Mouse (Mus musculus) erythroblast, embryonic 14.5 days (primary cell): ENCODE data around the gene Ttc21b. TPM values are rescaled to one million over a fixed set of nuclear protein-coding genes. Genes with fewer than 3 reads are reported as not detected.
A peak's percentile ranks its signal among the peaks of the same experiment; 100 is the strongest.

Experiments
- H3K27me3 ChIP-seq: 2 replicates; pipeline ENCODE4 v1.6.1; 2012; ENCODE audit warnings: inconsistent platforms; ENCODE audit not compliant: control insufficient read depth
- H3K36me3 ChIP-seq: 2 replicates; pipeline ENCODE4 v1.6.1; 2012; ENCODE audit warnings: mild to moderate bottlenecking, inconsistent platforms; ENCODE audit not compliant: control insufficient read depth
- H3K4me1 ChIP-seq: 2 replicates; pipeline ENCODE4 v1.6.1; 2012; ENCODE audit warnings: inconsistent platforms; ENCODE audit not compliant: control insufficient read depth
- H3K4me3 ChIP-seq: replicated peaks from 2 replicates; pipeline ENCODE3; 2012; ENCODE audit warnings: moderate library complexity, mild to moderate bottlenecking, inconsistent platforms
- H3K9me3 ChIP-seq: 2 replicates; pipeline ENCODE4 v1.6.1; 2012; ENCODE audit warnings: low read length, inconsistent platforms, mixed read lengths; ENCODE audit not compliant: control insufficient read depth
- GATA1 ChIP-seq: IDR thresholded peaks from 2 replicates; pipeline ENCODE4 v1.6.1; 2012; ENCODE audit warnings: low read length, inconsistent platforms, mixed read lengths
- TAL1 ChIP-seq: IDR thresholded peaks from 3 replicates; pipeline ENCODE4 v1.6.1; 2012; ENCODE audit warnings: low read length, inconsistent platforms, mixed read lengths
- polyA plus RNA-seq: library from polyadenylated mRNA; stranded (reverse); fragments of >175 nt; gene quantifications from 2 replicates; pipeline ENCODE4 v1.2.3, GENCODE M21; 2012

Ttc21b gene
- polyA plus RNA-seq: 0.02 TPM in 1 of 2 replicates, not detected in the other

DNA sequence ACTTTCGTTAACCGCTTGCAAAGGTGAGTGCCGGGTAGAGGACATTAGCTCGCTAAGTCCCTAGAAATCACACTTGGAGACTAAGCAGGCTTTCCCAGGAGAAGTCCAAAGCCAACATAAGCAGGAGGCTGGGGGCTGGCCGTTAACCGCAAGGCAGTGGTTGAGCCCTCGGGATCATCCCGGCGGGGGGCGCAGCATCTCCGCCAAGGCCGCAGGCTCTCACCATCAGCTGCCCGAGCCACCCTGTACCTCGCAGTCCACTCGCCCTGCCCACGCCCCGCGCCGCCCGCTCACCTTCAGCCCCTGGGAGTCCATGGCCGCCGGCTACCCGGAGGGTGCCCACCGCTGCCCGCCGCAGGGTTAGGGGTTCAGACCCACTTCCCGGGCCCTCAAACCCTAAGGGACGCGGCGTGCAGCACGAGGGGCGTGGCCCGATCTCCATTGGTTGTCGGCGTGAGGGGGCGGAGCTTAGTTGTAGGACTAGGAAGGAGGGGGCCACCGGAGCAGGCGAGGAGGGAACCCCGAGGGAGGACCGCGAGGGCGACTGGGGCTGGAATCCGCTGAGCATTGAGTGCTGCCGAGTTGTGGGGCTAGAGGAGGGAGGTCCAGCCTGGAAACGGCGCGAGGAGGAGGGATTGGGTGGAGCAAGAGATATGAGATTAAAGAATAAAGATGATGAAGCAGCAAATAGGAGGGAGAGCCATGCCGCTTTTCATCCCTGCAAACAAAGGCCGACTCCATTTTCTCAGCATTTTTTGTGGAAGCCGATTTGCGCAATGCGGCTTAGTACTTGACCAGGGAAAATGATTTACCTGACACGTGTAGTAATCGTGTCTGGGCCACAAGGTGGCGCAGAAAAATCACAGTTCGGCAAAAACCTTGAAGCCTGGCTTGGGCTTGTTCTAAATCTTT, at the start of gene Ttc21b:
TSS of gene Ttc21b (minus strand) at position 398 of the 912 bp plus-strand sequence.
- H3K36me3 ChIP-seq: no peaks in the 10 kb centered on the region
- TF ChIP-seq GATA1 (no peak), TAL1 (no peak)
- peaks cover 2% of the 10 kb centered on the region; the same call in 1 of the 2 replicates for H3K27me3 ChIP-seq
- H3K9me3 ChIP-seq: no peaks in the 10 kb centered on the region
- peak within 1 kb of the TSS; percentile 64 for H3K4me3 ChIP-seq
- peaks cover 10% of the 10 kb centered on the region for H3K4me1 ChIP-seq

DNA sequence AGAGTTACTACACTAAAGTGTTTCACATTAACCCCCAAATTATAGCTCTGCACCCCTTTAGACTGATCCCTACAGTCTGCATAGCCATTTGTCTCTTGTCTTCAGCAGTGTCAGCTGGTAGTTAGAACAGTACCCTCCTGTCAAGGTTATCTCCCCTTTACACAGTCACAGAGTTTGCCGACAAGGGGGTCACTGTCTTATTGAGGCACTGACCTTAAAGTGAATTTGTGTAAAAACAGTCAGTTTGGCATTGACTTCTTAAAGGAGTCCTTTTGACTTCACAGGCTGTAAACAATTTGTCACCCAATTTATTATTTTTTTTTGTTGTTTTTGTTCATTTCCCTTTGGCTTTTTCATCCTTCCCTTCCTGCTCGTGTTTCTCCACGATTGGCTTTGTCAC, 16.1 kb upstream of the Ttc21b start:
- Histone ChIP-seq H3K9me3 (peaks cover 2% of the 10 kb centered on the region; the same call in 1 of the 2 replicates), H3K4me3 (no peak overlapping the region), H3K27me3 (no peaks in the 10 kb centered on the region), H3K36me3 (no peaks in the 10 kb centered on the region), H3K4me1 (no peaks in the 10 kb centered on the region)
- TF ChIP-seq TAL1 (no peak), GATA1 (no peak)

DNA sequence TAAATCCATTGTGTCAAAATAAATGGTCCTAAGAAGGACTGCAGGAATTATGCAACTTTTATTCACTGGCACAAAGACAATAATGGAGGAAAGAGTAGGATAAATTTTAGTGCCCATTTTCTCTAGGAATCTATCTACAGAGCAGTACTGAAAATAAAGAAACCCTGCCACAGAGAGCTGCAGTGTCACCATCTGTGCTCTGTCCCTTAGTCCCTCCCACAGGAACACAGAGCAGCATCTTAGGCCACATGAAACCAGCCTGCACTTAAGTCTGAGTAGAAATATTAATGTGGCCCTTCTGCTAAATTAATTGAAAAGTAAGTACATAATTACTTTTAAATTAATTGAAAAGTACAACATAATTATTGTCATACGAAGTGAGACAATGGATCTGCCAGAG, 12.4 kb downstream of the Ttc21b start:
- TF ChIP-seq GATA1 (no peak), TAL1 (no peak)
- Histone ChIP-seq H3K4me3 (no peak overlapping the region), H3K9me3 (no peaks in the 10 kb centered on the region), H3K36me3 (no peaks in the 10 kb centered on the region), H3K27me3 (no peaks in the 10 kb centered on the region), H3K4me1 (no peaks in the 10 kb centered on the region)

DNA sequence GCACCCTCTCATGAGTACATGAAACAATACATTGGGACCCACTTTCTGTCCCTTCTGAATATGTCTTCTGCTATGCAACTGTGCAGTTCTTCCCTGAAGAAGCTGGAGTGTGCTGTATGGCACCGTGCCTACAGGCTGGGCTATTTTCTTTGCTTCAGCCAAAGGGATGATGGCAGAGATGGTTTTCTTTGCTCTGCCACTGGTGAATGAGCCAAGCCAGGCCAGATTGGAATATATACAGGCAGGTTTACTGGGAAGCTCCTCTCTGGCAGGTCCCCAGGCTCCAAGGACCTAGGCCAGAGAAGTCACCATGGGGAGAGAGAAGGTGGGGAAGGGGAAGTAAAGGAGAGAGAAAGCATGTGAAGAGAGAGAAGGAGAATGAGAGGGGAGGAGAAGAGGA, 16.1 kb downstream of the Ttc21b start:
- H3K9me3 ChIP-seq: no peaks in the 10 kb centered on the region
- no peaks in the 10 kb centered on the region for H3K36me3 ChIP-seq
- no peak overlapping the region for H3K4me3 ChIP-seq
- H3K27me3 ChIP-seq: no peaks in the 10 kb centered on the region
- H3K4me1 ChIP-seq: no peaks in the 10 kb centered on the region
- TF ChIP-seq GATA1 (no peak), TAL1 (no peak)

DNA sequence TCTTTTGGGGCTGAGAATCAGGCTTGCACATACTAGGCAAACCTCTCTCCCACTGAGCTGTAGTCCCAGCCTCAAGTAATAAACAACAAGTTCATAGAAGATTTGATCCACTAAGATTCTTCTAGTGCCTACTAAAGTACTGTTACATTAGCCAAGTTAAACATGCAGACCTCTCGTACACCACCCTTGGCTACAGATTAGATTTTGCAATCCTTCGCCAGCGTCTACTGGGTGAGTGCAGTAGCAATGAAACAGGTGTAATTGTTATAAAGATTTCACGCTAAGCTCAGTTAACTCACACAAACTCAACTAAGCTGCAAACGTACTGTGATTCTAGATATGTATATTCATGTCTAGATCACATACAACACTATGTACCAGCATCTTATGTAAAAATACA, 17.5 kb downstream of the Ttc21b start:
- no peaks in the 10 kb centered on the region for H3K27me3 ChIP-seq
- H3K36me3 ChIP-seq: no peaks in the 10 kb centered on the region
- H3K4me1 ChIP-seq: no peaks in the 10 kb centered on the region
- no peaks in the 10 kb centered on the region for H3K9me3 ChIP-seq
- no peak overlapping the region for H3K4me3 ChIP-seq
- TF ChIP-seq TAL1 (no peak), GATA1 (no peak)

DNA sequence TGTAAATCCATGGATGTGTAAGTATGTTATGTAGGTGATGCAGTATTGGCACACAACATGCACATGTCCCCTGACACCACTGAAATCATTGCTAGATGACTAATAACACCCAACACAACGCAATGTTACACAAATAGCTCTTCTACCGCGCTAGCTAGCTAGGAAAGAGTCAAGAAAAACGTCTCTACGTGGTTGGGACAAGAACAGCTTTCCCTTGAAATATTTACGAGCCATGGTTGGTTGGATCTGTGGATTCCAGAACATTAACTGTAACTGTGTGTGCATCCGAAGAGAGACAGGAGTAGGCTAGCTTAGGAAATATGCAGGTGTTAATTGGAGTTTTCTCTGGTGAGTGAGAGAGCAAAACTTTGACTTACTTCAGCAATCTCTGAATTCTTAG, 35.5 kb downstream of the Ttc21b start:
- Histone ChIP-seq H3K9me3 (no peaks in the 10 kb centered on the region), H3K4me3 (no peak overlapping the region), H3K4me1 (no peaks in the 10 kb centered on the region), H3K36me3 (no peaks in the 10 kb centered on the region), H3K27me3 (no peaks in the 10 kb centered on the region)
- TF ChIP-seq TAL1 (no peak), GATA1 (no peak)

DNA sequence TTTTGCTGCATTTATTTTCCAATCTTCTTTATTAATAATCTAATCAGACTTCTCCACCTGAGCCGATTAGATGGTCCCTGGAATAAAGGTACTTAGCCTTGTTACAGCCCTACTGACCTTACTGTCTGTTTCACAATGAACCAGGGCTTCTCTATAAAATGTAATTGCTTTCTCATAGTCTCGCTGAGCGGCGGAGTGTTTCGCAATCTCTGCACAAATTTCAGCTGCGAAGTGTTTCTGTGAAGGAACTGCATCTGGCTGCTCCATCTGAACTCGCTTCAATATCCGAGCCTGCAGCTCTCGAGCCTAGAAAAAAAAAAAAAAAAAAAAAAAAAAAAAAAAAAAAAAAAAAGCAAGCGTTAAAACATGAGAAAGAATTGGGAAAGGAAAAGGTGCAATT, 46.5 kb downstream of the Ttc21b start:
- TF ChIP-seq GATA1 (no peak), TAL1 (no peak)

DNA sequence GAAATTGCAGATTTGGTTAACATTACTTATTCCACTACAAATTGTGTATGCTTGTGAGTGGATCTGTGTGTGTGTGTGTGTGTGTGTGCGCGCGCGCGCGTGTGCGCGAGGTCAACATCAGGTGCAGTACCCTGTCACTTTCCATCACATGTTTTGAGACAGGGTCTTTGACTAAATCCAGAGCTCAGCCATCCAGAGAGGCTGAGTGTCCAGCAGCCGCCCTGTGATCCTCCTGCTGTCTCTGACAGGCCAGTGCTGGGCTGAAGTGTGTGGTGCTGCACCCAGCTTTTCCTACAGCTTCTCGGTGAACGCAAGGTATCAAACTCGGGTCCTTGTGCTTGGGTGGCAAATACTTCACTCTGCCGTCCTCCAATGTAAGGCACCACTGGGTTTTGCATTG, 47.1 kb downstream of the Ttc21b start:
- Histone ChIP-seq H3K9me3 (no peaks in the 10 kb centered on the region), H3K4me1 (no peaks in the 10 kb centered on the region), H3K27me3 (no peaks in the 10 kb centered on the region), H3K36me3 (no peaks in the 10 kb centered on the region), H3K4me3 (no peak overlapping the region)
- TF ChIP-seq TAL1 (no peak), GATA1 (no peak)

More for the DNA sequence above, 46.5 kb downstream of the Ttc21b start:
- no peaks in the 10 kb centered on the region for H3K27me3 ChIP-seq
- no peaks in the 10 kb centered on the region for H3K36me3 ChIP-seq
- no peaks in the 10 kb centered on the region for H3K4me1 ChIP-seq
- no peaks in the 10 kb centered on the region for H3K9me3 ChIP-seq
- H3K4me3 ChIP-seq: no peak overlapping the region

DNA sequence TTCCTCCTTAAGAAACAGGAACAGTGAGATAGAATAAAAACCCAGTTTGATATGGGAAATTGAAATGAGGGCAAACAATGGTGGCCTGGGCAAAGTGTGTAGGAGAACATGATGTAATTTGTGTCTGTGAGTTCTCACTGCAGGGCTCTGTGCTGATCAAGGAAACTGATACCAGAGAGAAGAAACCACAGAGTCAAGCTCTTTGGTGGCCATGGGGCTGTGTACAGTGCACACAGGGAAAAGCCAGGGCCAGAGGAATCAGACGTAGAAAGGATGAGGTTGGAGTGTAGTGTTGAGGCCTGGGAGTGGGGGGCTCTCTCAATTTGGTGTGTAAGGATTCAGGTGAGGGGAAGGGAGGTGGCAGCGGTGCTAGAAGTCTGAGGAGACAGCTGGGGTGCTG, 49.6 kb downstream of the Ttc21b start:
- H3K9me3 ChIP-seq: no peaks in the 10 kb centered on the region
- no peak overlapping the region for H3K4me3 ChIP-seq
- TF ChIP-seq TAL1 (no peak), GATA1 (no peak)
- H3K27me3 ChIP-seq: no peaks in the 10 kb centered on the region
- H3K4me1 ChIP-seq: no peaks in the 10 kb centered on the region
- H3K36me3 ChIP-seq: no peaks in the 10 kb centered on the region
